Mouse (Mus musculus) lung, postnatal 25 days (tissue): Measurements from ENCODE around the gene Zfp977.
"Not testable (repeated sequence)": the region's sequence is repeated elsewhere in the genome, so short reads cannot be mapped to it uniquely, and the experiment has no call there.

Experiments
- DNase-seq: peaks from one replicate; pipeline ENCODE4 v3.0.0; 2022; ENCODE audit warnings: low spot score

Gene Zfp977

DNA sequence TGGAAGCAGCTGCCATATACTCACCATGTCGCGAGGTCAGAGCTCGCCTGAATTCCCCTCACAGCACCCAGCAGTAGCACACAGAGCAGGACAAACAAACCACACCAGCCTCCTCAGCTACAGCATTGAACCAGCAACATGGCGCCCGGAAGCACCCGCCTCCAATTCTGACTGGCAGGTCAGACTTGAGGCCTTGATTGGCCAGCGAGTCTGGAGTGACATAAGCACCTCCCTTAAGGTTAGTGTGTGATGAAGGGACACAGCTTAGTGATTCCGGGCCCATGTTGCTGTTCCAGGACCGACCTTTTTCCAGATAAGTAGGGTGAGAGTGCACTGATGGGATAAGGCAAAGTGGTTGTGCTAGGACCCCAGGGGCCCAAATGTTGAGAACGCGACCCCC lies at the start of gene Zfp977:
TSS of gene Zfp977 (minus strand) at position 135 of the 400 bp plus-strand sequence.
- not testable (repeated sequence) for DNase-seq

DNA sequence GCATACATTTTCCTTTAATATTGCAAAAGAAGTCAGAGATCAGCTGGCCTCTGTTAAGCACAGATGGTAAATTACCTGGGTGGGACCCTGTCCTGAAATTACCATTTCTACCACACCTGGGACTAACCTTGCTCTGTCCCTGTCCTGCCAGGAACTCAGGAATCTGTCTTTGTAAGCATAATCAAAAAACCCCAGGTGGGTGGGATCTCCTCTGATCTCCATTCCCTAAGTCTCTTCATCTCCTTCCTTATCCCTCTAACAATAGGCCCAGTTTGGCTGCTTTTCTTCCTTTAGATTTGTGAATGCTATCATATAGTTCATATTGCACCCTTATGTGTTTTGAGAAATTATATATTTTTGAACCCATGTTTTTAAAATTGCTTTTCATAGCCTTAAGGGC lies 38.7 kb upstream of the Zfp977 start:
- not testable (repeated sequence) for DNase-seq

DNA sequence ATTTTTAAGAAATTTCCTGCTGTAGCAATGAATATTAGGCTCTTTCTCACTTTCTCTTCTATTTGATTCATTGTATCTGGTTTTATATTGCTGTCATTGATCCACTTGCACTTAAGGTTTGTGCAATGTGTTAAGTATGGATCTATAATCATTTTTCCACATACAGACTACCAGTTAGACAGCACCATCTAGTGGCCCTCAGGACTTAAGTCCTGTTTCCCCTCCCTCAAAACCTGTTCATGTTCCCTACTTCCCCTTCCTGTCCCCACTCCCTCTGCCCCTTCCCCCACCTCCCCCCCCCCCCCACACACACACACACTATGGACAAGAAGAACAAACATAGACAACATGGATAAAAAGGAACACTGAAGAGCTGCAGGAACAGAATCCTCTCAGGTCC lies 3.3 kb upstream of the Zfp977 start:
- DNase-seq: not testable (repeated sequence)

DNA sequence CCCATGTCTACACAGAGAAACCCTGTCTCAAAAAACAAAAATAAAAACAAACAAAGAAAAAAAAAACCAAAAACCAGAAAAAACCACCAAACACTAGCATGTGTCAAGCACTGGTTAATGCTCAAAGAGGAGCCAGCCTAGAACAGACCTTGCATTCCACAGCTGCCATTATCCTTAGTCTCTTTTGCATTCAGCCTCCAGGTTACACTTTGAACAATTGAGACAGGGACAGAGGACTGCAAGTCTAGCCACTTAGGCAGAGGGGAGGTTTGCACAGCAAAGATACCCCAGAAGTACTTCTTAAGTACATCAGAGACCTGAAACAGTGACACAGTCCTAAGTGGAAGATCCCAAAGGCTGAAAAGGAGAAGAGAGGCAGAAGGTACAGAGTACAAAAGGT lies 1.0 kb downstream of the Zfp977 start:
- DNase-seq: not testable (repeated sequence)

DNA sequence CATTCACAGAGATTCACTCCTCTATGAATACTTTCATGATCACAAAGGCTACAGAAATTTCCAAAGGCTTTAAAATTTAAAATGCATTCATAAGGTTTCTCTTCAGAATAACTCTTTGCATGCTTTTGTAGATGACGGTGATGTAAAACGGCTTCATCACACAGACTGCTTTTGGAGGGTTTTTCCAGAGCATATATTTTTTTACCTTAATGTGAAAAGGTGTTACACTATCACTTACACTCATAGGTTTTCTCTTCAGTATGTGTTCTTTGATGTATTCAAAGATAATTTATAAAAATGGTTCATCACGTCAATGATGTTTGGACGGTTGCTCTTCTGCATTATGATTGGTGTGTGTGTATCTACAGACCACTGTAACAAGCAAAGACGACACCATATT lies 13.9 kb downstream of the Zfp977 start, which contains the start of gene Gm21028:
TSS of gene Gm21028 (minus strand) at position 101 of the 400 bp plus-strand sequence.
- no peak for DNase-seq

DNA sequence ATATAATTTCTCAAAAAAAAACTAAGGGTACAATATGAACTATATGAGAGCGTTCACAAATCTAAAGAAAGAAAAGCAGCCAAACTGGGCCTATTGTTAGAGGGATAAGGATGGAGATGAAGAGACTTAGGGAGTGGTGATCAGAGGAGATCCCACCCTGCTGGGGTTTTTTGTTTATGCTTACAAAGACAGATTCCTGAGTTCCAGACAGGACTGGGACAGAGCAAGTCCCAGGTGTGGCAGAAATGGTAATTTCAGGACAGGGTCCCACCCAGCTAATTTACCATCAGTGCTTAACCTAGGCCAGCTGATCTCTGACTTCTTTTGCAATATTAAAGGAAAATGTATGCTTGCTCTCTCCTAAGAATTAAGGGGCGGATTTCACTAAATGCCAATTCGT lies 40.6 kb downstream of the Zfp977 start:
- no peak for DNase-seq
